Mouse (Mus musculus) mouse embryonic stem cell (cell line): ENCODE measurements around the gene Zfr2.

Source experiments
- in situ Hi-C, 2 experiments: fragments of 300-500 bp; cut with MboI; formaldehyde crosslinking; loops; 1 replicate in 1 of 2; 3 replicates in 1 of 2; pipeline ENCODE4 v1.14.3; 2019 to 2020; ENCODE audit warnings: low sequenced_read_pairs in 2 of 2, low pct_unique_long_range_greater_than_20kb in 1 of 2, mixed read lengths in 1 of 2; ENCODE audit not compliant: unreplicated experiment in 1 of 2

Zfr2 gene

DNA sequence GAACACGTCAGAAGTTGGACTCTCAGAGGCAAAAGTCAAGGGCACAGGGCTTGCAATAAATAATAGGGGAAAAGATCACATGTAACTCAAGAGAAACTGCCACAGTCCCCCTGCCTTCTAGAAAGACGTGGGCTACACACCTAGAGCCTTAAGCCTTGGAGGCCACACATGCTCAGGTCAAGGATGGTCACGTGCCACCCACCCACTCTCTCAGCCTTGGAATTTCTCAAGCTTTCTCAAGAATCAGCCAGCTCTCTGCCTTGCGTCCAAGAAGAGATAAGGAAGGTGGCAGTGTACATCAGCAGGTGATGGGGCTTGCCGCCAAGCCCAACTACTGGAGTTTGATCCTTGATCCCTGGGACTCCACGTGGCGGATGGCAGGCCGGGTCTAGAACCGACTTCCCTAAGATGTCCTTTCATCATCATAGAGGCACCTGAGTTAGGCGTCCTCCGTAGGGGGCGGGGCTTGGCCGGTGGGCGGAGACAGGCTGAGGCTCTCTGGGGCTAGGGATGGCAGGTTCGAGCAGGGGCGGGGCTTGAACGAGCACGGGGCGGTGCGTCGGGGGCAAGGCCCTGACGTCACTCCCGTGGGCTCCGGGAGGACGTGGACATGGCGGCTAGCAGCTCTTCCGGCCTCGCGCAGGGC lies at the start of gene Zfr2:
Gene Zfr2, plus strand, starts transcription at position 576 of the 646 bp plus-strand sequence.
- in situ Hi-C loops, result no loop called here

DNA sequence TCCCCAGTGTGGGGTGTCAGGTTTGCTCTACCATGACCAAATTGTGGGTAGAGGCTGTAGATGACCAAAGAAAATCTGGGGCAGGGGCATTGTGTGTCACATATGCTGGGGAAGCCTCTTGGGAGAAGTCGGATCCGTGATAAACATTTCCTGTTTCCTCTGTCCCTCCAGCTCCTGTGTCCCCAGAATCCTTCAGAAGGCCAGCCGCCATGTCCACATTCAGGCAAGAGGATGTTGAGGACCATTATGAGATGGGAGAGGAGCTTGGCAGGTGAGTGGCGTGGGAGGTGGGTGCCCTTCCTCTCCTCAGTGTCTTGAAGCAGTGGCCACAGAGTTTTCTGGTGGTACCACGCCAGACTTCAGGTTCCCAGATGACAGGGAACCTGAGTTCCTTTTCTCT lies 49.1 kb upstream of the Zfr2 start, which contains the start of gene 4930442H23Rik:
Gene 4930442H23Rik, minus strand, starts transcription at position 45 of the 400 bp plus-strand sequence.
- in situ Hi-C loops, result no loop called here

DNA sequence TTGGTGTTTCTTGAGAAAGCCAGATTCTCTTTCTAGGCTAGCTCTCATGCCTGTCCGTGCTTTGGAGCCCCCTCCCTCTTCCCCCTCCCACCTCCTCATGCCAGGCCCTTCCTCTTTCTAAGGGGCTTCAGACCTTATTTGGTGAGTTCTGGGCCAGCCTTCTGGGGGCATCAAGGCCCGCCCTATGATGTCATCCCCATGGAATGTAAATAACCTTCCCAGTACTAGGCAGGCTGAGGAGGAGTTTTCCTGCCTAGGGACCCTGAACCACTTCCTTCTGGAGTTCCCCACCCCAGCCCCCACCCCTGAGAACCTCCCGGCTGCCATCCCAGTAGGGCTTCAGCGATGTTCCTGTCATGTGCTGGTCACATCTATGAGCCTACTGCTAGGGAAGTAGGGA lies 48.2 kb upstream of the Zfr2 start:
- in situ Hi-C loops, result no loop called here

DNA sequence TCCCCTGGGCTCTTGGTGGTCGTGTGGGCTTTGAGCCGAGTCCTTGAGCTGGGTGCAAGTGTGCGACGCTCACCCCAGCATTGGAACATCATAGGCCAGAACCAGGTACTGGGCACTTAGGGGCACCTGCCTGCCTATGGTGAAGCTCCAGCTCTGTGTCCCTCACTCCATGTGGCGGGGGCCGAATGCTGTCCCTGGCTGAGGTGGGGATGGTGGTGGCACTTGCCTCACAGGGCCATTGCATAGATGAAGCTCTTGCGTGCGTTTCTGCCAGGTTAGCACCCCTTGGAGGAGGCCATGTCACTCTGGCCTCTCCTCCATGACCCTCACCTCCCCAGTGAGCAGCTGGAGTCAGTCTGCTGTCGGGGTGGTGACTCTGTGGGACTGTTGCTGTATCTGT lies 45.8 kb upstream of the Zfr2 start:
- in situ Hi-C loops, result no loop called here

DNA sequence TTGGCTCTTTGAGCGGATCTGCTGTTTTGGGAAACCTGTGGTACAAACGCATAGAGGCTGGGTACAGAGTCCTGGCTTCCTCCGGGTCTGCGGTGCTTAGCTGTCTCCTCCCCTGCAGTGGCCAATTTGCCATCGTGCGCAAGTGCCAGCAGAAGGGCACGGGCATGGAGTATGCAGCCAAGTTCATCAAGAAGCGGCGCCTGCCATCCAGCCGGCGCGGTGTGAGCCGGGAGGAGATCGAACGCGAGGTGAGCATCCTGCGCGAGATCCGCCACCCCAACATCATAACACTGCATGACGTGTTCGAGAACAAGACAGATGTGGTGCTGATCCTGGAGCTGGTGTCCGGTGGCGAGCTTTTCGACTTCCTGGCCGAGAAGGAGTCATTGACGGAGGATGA lies 43.1 kb upstream of the Zfr2 start:
- in situ Hi-C loops, result no loop called here

- in situ Hi-C loops, result no loop called here
Measured at GRCm38 (mm10) chr10:81190236-81190911, 42.6 kb upstream of the Zfr2 start.

- in situ Hi-C loops, result no loop called here
Measured at GRCm38 (mm10) chr10:81190912-81191321, 42.0 kb upstream of the Zfr2 start.

- in situ Hi-C loops, result no loop called here
Measured at GRCm38 (mm10) chr10:81191342-81191982, 41.5 kb upstream of the Zfr2 start.

GRCm38 (mm10) chr10:81192270-81192967 lies 40.5 kb upstream of the Zfr2 start:
- in situ Hi-C loops, result no loop called here

DNA sequence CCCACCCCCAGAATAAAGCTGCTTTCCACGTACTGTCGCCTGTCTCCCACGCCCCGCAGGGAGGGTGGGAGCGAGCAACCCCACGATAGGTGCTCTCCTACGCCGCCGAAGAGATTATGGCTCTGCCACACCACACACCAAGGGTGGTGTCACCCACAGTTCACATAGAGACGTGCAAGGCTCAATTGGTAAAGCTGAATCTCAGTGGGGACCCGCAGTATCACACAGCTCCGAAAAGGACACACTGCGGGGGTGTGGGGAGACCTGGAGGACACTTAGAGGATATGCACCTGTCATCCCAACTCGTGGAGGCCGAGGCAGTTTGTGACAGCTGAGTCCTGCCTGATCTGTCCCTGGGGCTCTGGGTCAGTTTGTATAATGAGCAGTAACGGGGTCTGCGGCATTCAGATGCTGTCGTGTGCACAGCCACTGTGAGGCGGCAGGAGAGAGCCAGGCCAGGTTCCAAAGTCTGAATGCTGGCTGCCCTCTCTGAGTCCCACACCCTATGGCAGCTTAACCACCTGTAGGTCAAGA lies 39.9 kb upstream of the Zfr2 start:
- in situ Hi-C loops, result no loop called here

DNA sequence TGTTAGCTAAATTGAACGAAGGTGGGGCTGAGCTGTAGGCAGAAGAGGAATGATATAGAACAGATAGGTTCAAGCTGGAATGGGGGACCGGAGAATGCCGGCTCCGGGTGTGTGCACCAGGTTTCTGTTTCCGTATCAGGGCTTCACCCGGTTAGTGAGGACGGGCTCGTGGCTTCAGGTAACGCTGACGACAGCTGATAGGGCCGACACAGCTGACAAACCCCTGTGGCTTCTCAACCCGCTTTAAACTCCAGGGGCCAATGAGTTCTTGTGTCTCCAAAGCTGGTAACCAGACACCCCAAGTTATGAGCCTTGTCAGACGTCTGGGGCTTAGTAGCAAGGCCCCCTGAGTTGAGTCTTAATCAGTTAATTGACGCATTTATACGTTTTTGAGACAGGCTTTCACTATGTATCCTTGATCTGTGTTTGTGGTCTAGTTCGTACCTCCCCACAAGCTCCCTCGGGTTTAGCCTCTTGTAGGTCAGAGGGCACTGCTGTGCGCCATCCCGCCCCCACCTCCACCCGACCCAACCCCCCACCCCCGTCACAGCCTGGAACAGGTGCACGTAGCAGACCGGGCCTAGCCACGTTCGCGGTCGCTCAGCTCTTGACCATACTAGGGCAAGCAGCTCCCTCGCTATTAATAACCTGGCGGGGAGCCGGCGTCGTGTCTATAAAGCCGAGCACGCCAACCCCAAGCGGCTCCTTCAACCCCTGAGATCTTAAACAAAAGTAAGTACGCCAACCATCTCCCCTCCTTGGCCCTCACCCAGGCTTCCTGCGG lies 38.8 kb upstream of the Zfr2 start:
- in situ Hi-C loops, result no loop called here

DNA sequence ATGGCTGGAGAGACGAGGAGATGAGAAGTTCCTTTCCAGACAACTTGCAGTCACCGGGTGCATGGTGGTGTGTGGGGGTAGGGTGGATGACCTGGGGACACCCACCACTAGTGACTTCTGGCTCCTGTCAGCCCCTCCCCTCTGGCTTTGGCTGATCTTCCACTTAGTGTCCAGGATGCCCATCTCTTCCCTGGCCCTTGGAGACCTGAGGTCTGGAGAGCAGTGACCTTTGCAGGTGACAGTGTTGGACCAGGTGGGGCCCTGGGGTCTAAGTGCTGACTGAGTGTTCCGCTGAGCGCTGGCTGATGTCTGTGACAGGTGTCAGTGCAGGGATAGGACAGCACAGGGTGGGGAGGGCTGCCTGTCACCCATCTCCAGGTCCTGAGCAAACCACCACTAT lies 37.7 kb upstream of the Zfr2 start:
- in situ Hi-C loops, result no loop called here

GRCm38 (mm10) chr10:81196470-81197065 lies 36.4 kb upstream of the Zfr2 start:
- in situ Hi-C loops, result no loop called here

DNA sequence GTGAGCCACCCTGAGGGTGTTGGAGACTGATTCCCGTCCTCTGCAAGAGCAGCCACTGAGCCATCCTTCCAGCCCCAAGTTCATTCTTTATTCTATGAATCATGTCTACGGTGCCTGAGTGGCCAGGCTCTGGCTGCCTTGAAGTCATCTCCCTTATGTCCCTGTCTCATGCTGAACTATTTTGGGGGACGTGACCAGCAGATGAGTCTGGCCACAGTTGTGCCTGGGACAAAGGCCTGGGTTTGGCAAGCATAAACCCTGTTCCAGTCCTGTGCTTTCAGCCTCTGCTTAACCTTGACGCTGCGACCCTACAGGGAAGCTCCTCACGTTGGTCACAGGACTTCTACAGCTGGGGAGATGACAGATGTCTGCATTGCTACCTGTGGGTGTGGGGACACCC lies 35.6 kb upstream of the Zfr2 start:
- in situ Hi-C loops, result no loop called here

GRCm38 (mm10) chr10:81198230-81198629 lies 34.7 kb upstream of the Zfr2 start:
- in situ Hi-C loops, result no loop called here

DNA sequence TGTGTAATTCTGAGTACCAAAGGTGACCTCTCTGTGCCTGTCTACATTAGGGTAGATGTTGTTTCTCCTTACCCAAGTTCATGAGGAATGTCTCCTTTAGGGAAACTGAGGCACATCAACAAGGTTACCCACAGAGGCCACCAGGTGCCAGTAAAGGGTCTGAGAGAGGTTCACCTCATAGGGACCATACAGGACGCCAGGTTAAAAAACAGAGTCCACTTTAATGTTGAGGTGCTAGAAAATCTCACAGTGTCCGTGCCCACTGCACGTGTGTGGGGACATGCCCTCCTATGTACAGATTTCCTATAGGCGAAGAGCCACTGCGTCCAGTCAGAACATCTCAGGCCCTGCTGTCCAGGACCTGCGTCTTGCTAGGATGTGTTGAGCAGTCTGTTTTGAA lies 34.0 kb upstream of the Zfr2 start:
- in situ Hi-C loops, result no loop called here

GRCm38 (mm10) chr10:81200141-81200540 lies 32.8 kb upstream of the Zfr2 start:
- in situ Hi-C loops, result loop anchor here (10.0 kb wide), 2 partner anchors 145 to 335 kb away; partner anchors contain the start of gene Gipc3 (in 1 of the 2)
